Mouse (Mus musculus): ENCODE data around the gene Dnajc7. TPM values are rescaled to one million over a fixed set of nuclear protein-coding genes. Genes with fewer than 3 reads are reported as not detected.
"Not testable (repeated sequence)": the region's sequence is repeated elsewhere in the genome, so short reads cannot be mapped to it uniquely, and the experiment has no call there.

Dnajc7 gene
- polyA plus RNA-seq, 1 experiment from 2014 or later, result 295 TPM

GRCm38 (mm10) chr11:100540966-100541365 is 79.0 kb downstream of the Dnajc7 start:
- no peaks in the 10 kb centered on the region for H3K36me3 ChIP-seq
- no peak overlapping the region for H3K9ac ChIP-seq (replicated peaks)
- H3K27ac ChIP-seq (replicated peaks), result no peak overlapping the region
- H3K27me3 ChIP-seq, result no peaks in the 10 kb centered on the region
- peaks cover 9% of the 10 kb centered on the region for H3K4me1 ChIP-seq
- no peak overlapping the region for H3K4me2 ChIP-seq (replicated peaks)
- WGBS, result 61% methylated on average over 6 of the region's 6 CpGs
- no peak for ATAC-seq (replicated peaks)
- H3K9me3 ChIP-seq, result no peaks in the 10 kb centered on the region
- no peak overlapping the region for H3K4me3 ChIP-seq

GRCm38 (mm10) chr11:100536466-100536865 is 83.5 kb downstream of the Dnajc7 start:
- no peak for ATAC-seq (replicated peaks)
- Histone ChIP-seq H3K27ac (replicated peaks) (no peak overlapping the region), H3K9ac (replicated peaks) (no peak overlapping the region), H3K4me2 (replicated peaks) (no peak overlapping the region), H3K36me3 (no peaks in the 10 kb centered on the region), H3K4me1 (no peaks in the 10 kb centered on the region), H3K9me3 (no peaks in the 10 kb centered on the region), H3K27me3 (no peaks in the 10 kb centered on the region), H3K4me3 (no peak overlapping the region)

GRCm38 (mm10) chr11:100535996-100536395 is 84.0 kb downstream of the Dnajc7 start:
- no peak for ATAC-seq (replicated peaks)
- Histone ChIP-seq H3K9ac (replicated peaks) (no peak overlapping the region), H3K4me3 (no peak overlapping the region), H3K27me3 (no peaks in the 10 kb centered on the region), H3K27ac (replicated peaks) (no peak overlapping the region), H3K4me2 (replicated peaks) (no peak overlapping the region), H3K36me3 (no peaks in the 10 kb centered on the region), H3K9me3 (no peaks in the 10 kb centered on the region), H3K4me1 (no peaks in the 10 kb centered on the region)
- 85% methylated on average over 1 of the region's 1 CpGs for whole genome bisulfite sequencing

- not testable (repeated sequence) for H3K9ac ChIP-seq (replicated peaks); H3K27me3 ChIP-seq; H3K27ac ChIP-seq (replicated peaks); ATAC-seq (replicated peaks); H3K4me1 ChIP-seq; H3K4me2 ChIP-seq (replicated peaks); H3K4me3 ChIP-seq; H3K9me3 ChIP-seq; H3K36me3 ChIP-seq
- WGBS, result 86% methylated on average over 6 of the region's 6 CpGs
These were observed 85.1 kb downstream of the Dnajc7 start for GRCm38 (mm10) chr11:100534821-100535220.

GRCm38 (mm10) chr11:100534411-100534810 is 85.6 kb downstream of the Dnajc7 start:
- not testable (repeated sequence) for H3K36me3 ChIP-seq; H3K4me3 ChIP-seq; H3K9ac ChIP-seq (replicated peaks); H3K4me1 ChIP-seq; H3K27ac ChIP-seq (replicated peaks); ATAC-seq (replicated peaks); H3K4me2 ChIP-seq (replicated peaks); H3K27me3 ChIP-seq; H3K9me3 ChIP-seq
- WGBS, result 71% methylated on average over 2 of the region's 2 CpGs

GRCm38 (mm10) chr11:100533871-100534270 is 86.1 kb downstream of the Dnajc7 start:
- WGBS, result 11% methylated on average over 6 of the region's 6 CpGs
- Histone ChIP-seq H3K36me3 (no peaks in the 10 kb centered on the region), H3K27me3 (no peaks in the 10 kb centered on the region), H3K4me3 (no peak overlapping the region), H3K27ac (replicated peaks) (no peak overlapping the region), H3K9ac (replicated peaks) (no peak overlapping the region), H3K9me3 (no peaks in the 10 kb centered on the region), H3K4me2 (replicated peaks) (no peak overlapping the region), H3K4me1 (no peaks in the 10 kb centered on the region)
- ATAC-seq (replicated peaks), result no peak

Other genes starting within 250 kb of the Dnajc7 start
- 51.4 and 55.4 TPM in 2 replicates for gene Jup, start 222.4 kb downstream of the Dnajc7 start, polyA plus RNA-seq (2015; fragmentation: Nextera tagmentation; extraction: Ambion mirVana)
- 13.5 and 14.4 TPM in 2 replicates for gene P3h4, start 205.3 kb downstream of the Dnajc7 start, polyA plus RNA-seq (2015; fragmentation: Nextera tagmentation; extraction: Ambion mirVana)
- 16.9 and 17.3 TPM in 2 replicates for gene Fkbp10, start 204.5 kb downstream of the Dnajc7 start, polyA plus RNA-seq (2015; fragmentation: Nextera tagmentation; extraction: Ambion mirVana)
- gene Nt5c3b, start 178.4 kb downstream of the Dnajc7 start, polyA plus RNA-seq (2015; fragmentation: Nextera tagmentation; extraction: Ambion mirVana), result 103 and 112 TPM in 2 replicates
- gene Klhl10, start 178.3 kb downstream of the Dnajc7 start, polyA plus RNA-seq (2015; fragmentation: Nextera tagmentation; extraction: Ambion mirVana), result 0.67 and 0.69 TPM in 2 replicates
- 13.5 and 14.0 TPM in 2 replicates for gene Klhl11, start 147.4 kb downstream of the Dnajc7 start, polyA plus RNA-seq (2015; fragmentation: Nextera tagmentation; extraction: Ambion mirVana)
- gene Acly, start 92.2 kb downstream of the Dnajc7 start, polyA plus RNA-seq (2015; fragmentation: Nextera tagmentation; extraction: Ambion mirVana), result 230 and 237 TPM in 2 replicates
- 1.1 and 2.1 TPM in 2 replicates for gene Ttc25, start 74.6 kb downstream of the Dnajc7 start, polyA plus RNA-seq (2015; fragmentation: Nextera tagmentation; extraction: Ambion mirVana)
- 23.4 and 26.9 TPM in 2 replicates for gene Cnp, start 45.3 kb downstream of the Dnajc7 start, polyA plus RNA-seq (2015; fragmentation: Nextera tagmentation; extraction: Ambion mirVana)
- gene Nkiras2, start 924 bp downstream of the Dnajc7 start, polyA plus RNA-seq (2015; fragmentation: Nextera tagmentation; extraction: Ambion mirVana), result 90.5 and 91.3 TPM in 2 replicates
- gene Zfp385c, start 72.3 kb upstream of the Dnajc7 start, polyA plus RNA-seq (2015; fragmentation: Nextera tagmentation; extraction: Ambion mirVana), result 0.23 and 0.31 TPM in 2 replicates
- gene Dhx58, start 84.1 kb upstream of the Dnajc7 start, polyA plus RNA-seq (2015; fragmentation: Nextera tagmentation; extraction: Ambion mirVana), result 1.4 and 2.4 TPM in 2 replicates
- 53.1 and 54.4 TPM in 2 replicates for gene Kat2a, start 92.3 kb upstream of the Dnajc7 start, polyA plus RNA-seq (2015; fragmentation: Nextera tagmentation; extraction: Ambion mirVana)
- 0.24 and 0.41 TPM in 2 replicates for gene Hspb9, start 93.7 kb upstream of the Dnajc7 start, polyA plus RNA-seq (2015; fragmentation: Nextera tagmentation; extraction: Ambion mirVana)
- 30.3 and 31.6 TPM in 2 replicates for gene Rab5c, start 118.0 kb upstream of the Dnajc7 start, polyA plus RNA-seq (2015; fragmentation: Nextera tagmentation; extraction: Ambion mirVana)
- gene Kcnh4, start 139.8 kb upstream of the Dnajc7 start, polyA plus RNA-seq (2015; fragmentation: Nextera tagmentation; extraction: Ambion mirVana), result 4.6 TPM in 2 replicates
- 1.0 and 1.1 TPM in 2 replicates for gene Hcrt, start 142.8 kb upstream of the Dnajc7 start, polyA plus RNA-seq (2015; fragmentation: Nextera tagmentation; extraction: Ambion mirVana)
- 2.8 and 3.0 TPM in 2 replicates for gene Ghdc, start 150.8 kb upstream of the Dnajc7 start, polyA plus RNA-seq (2015; fragmentation: Nextera tagmentation; extraction: Ambion mirVana)
- 11.4 and 13.3 TPM in 2 replicates for gene Stat5b, start 230.6 kb upstream of the Dnajc7 start, polyA plus RNA-seq (2015; fragmentation: Nextera tagmentation; extraction: Ambion mirVana)
- 0.71 and 1.0 TPM in 2 replicates for gene Stat5a, start 239.2 kb upstream of the Dnajc7 start, polyA plus RNA-seq (2015; fragmentation: Nextera tagmentation; extraction: Ambion mirVana)

All from forebrain, embryonic 15.5 days (tissue).